Mouse (Mus musculus): Measurements from ENCODE around the gene Dpf2.
A peak's percentile ranks its signal among the peaks of the same experiment; 100 is the strongest.

Dpf2 gene

GRCm38 (mm10) chr19:5852035-5852722 is 60.6 kb downstream of the Dpf2 start:
- DNase-seq, result no peak

GRCm38 (mm10) chr19:5851481-5851971 is 61.3 kb downstream of the Dpf2 start:
- DNase-seq, result no peak

- DNase-seq, result no peak
These were observed 62.0 kb downstream of the Dpf2 start for GRCm38 (mm10) chr19:5850860-5851259.

GRCm38 (mm10) chr19:5849843-5850527 is 62.8 kb downstream of the Dpf2 start:
- DNase-seq, result peak; percentile 98

- DNase-seq, result peak; percentile 64
These were observed 63.8 kb downstream of the Dpf2 start for GRCm38 (mm10) chr19:5848826-5849672.

GRCm38 (mm10) chr19:5848032-5848825 is 64.6 kb downstream of the Dpf2 start:
- DNase-seq, result peak; percentile 83

GRCm38 (mm10) chr19:5847306-5847796 is 65.5 kb downstream of the Dpf2 start:
- peak; percentile 79 for DNase-seq

GRCm38 (mm10) chr19:5846557-5847305 is 66.1 kb downstream of the Dpf2 start:
- peak; percentile 83 for DNase-seq
